Mouse (Mus musculus) forebrain, embryonic 14.5 days (tissue): ENCODE results near the gene Cirbp. TPM values are rescaled to one million over a fixed set of nuclear protein-coding genes. Genes with fewer than 3 reads are reported as not detected.

Source experiments
- ATAC-seq: fragments of 200-750 bp; cut with Nextera tagmentation; 2 replicates; pipeline ENCODE4 v1.8.0; 2017; ENCODE audit warnings: mild to moderate bottlenecking, moderate library complexity
- DNase-seq: peaks from one replicate; pipeline ENCODE4 v3.0.0-alpha.2; 2015; ENCODE audit warnings: low spot score
- H3K27ac ChIP-seq: fragments of 300-500 bp; sonication (generic); 2 replicates; pipeline ENCODE4 v1.5.1; 2014; ENCODE audit warnings: low read depth, mild to moderate bottlenecking, control low read depth, low read length, moderate library complexity
- H3K27me3 ChIP-seq: fragments of 300-500 bp; sonication (generic); replicated peaks from 2 replicates; pipeline ENCODE4 v1.6.1; 2014; ENCODE audit warnings: low read length, control low read depth, mixed read lengths; ENCODE audit not compliant: control insufficient read depth, insufficient read depth
- H3K36me3 ChIP-seq: fragments of 300-500 bp; sonication (generic); 2 replicates; pipeline ENCODE4 v1.6.1; 2014; ENCODE audit warnings: low read length, control low read depth; ENCODE audit not compliant: control insufficient read depth, insufficient read depth
- H3K4me1 ChIP-seq: fragments of 300-500 bp; sonication (generic); 2 replicates; pipeline ENCODE4 v1.6.1; 2014; ENCODE audit warnings: antibody characterized with exemption, low read length, control low read depth; ENCODE audit not compliant: control insufficient read depth, insufficient read depth
- H3K4me2 ChIP-seq: fragments of 300-500 bp; sonication (generic); 2 replicates; pipeline ENCODE4 v1.6.1; 2014; ENCODE audit warnings: mild to moderate bottlenecking, control low read depth, low read length
- H3K4me3 ChIP-seq: fragments of 300-500 bp; sonication (generic); 2 replicates; pipeline ENCODE4 v1.5.1; 2014; ENCODE audit warnings: low read depth, low read length, control low read depth
- H3K9ac ChIP-seq: fragments of 300-500 bp; sonication (generic); 2 replicates; pipeline ENCODE4 v1.6.1; 2014; ENCODE audit warnings: mild to moderate bottlenecking, low read length, control low read depth, moderate library complexity
- H3K9me3 ChIP-seq: fragments of 300-500 bp; sonication (generic); replicated peaks from 2 replicates; pipeline ENCODE4 v1.6.1; 2016; ENCODE audit warnings: low read length, control low read depth, mixed read lengths; ENCODE audit not compliant: control insufficient read depth
- WGBS: fragments of 180-500 bp; shearing (Covaris S2); extraction: QIAGEN DNeasy Blood & Tissue Kit; methylation state at CpG from one replicate; pipeline ENCODE4 v1.1.7; 2014; 5-methylcytosine and 5-hydroxymethylcytosine counted together
- polyA plus RNA-seq: library from polyadenylated mRNA; unstranded; fragments of >200 nt; fragmentation: Nextera tagmentation; extraction: Ambion mirVana; gene quantifications from 2 replicates; pipeline ENCODE4 v1.2.1, GENCODE M21; 2014

The Cirbp gene
- polyA plus RNA-seq, 1 experiment from 2014 or later, result 266 TPM

- Histone ChIP-seq H3K9ac (peak overlapping the region; percentile 54), H3K27ac (peak overlapping the region; percentile 84), H3K4me1 (peaks cover 23% of the 10 kb centered on the region), H3K4me3 (peak overlapping the region; percentile 81), H3K36me3 (peaks cover 26% of the 10 kb centered on the region), H3K27me3 (0 out of 2 replicates have a peak, but pooled peaks cover 5% of the 10 kb centered on the region), H3K4me2 (peak overlapping the region; percentile 95), H3K9me3 (no peaks in the 10 kb centered on the region)
- WGBS, result under 1% methylated on average over 29 of the region's 29 CpGs
- DNase-seq (peak; percentile 96), ATAC-seq (peak; percentile 62)
Observed at GRCm38 (mm10) chr10:80141243-80141642, 24.5 kb upstream of the Cirbp start.

GRCm38 (mm10) chr10:80141786-80142529, 23.8 kb upstream of the Cirbp start:
- ATAC-seq, result peak; percentile 88
- Histone ChIP-seq H3K9me3 (no peaks in the 10 kb centered on the region), H3K9ac (peak overlapping the region; percentile 90), H3K36me3 (peaks cover 33% of the 10 kb centered on the region), H3K4me3 (peak overlapping the region; percentile 81), H3K4me1 (peaks cover 15% of the 10 kb centered on the region), H3K27me3 (no peaks in the 10 kb centered on the region), H3K4me2 (peak overlapping the region; percentile 95), H3K27ac (peak overlapping the region; percentile 84)
- DNase-seq, result peak; percentile 100
- WGBS, result 1% methylated on average over 43 of the region's 43 CpGs

- H3K36me3 ChIP-seq, result peaks cover 33% of the 10 kb centered on the region
- peaks cover 13% of the 10 kb centered on the region for H3K4me1 ChIP-seq
- H3K27ac ChIP-seq, result peak overlapping the region; percentile 84; the same call in 1 of the 2 replicates
- peak overlapping the region; percentile 95 for H3K4me2 ChIP-seq
- H3K27me3 ChIP-seq, result no peaks in the 10 kb centered on the region
- H3K4me3 ChIP-seq, result peak overlapping the region; percentile 81
- 0% methylated on average over 15 of the region's 15 CpGs for WGBS
- peak overlapping the region; percentile 90 for H3K9ac ChIP-seq
- DNase-seq (no peak), ATAC-seq (no peak)
- no peaks in the 10 kb centered on the region for H3K9me3 ChIP-seq
Observed at GRCm38 (mm10) chr10:80142530-80142925, 23.3 kb upstream of the Cirbp start.

- DNase-seq (no peak), ATAC-seq (no peak)
- Histone ChIP-seq H3K4me2 (no peak overlapping the region), H3K4me1 (peaks cover 8% of the 10 kb centered on the region), H3K27ac (no peak overlapping the region), H3K36me3 (peaks cover 33% of the 10 kb centered on the region), H3K27me3 (no peaks in the 10 kb centered on the region), H3K4me3 (no peak overlapping the region), H3K9me3 (no peaks in the 10 kb centered on the region), H3K9ac (no peak overlapping the region)
- 94% methylated on average over 7 of the region's 7 CpGs for WGBS
Observed at GRCm38 (mm10) chr10:80143664-80144063, 22.1 kb upstream of the Cirbp start.

- ATAC-seq (no peak), DNase-seq (no peak)
- no peak overlapping the region for H3K4me2 ChIP-seq
- no peak overlapping the region for H3K9ac ChIP-seq
- H3K4me1 ChIP-seq, result peaks cover 8% of the 10 kb centered on the region
- H3K4me3 ChIP-seq, result no peak overlapping the region
- peaks cover 33% of the 10 kb centered on the region for H3K36me3 ChIP-seq
- H3K27me3 ChIP-seq, result no peaks in the 10 kb centered on the region
- WGBS, result 92% methylated on average over 12 of the region's 12 CpGs
- no peak overlapping the region for H3K27ac ChIP-seq
- no peaks in the 10 kb centered on the region for H3K9me3 ChIP-seq
Observed at GRCm38 (mm10) chr10:80144159-80144558, 21.6 kb upstream of the Cirbp start.

- Histone ChIP-seq H3K9me3 (no peaks in the 10 kb centered on the region), H3K4me2 (no peak overlapping the region), H3K27ac (no peak overlapping the region), H3K27me3 (no peaks in the 10 kb centered on the region), H3K36me3 (peaks cover 37% of the 10 kb centered on the region), H3K4me1 (peaks cover 8% of the 10 kb centered on the region), H3K4me3 (no peak overlapping the region), H3K9ac (no peak overlapping the region)
- DNase-seq, result peak; percentile 74
- no peak for ATAC-seq
- WGBS, result 74% methylated on average over 20 of the region's 20 CpGs
Observed at GRCm38 (mm10) chr10:80144864-80145838, 20.6 kb upstream of the Cirbp start.

DNA sequence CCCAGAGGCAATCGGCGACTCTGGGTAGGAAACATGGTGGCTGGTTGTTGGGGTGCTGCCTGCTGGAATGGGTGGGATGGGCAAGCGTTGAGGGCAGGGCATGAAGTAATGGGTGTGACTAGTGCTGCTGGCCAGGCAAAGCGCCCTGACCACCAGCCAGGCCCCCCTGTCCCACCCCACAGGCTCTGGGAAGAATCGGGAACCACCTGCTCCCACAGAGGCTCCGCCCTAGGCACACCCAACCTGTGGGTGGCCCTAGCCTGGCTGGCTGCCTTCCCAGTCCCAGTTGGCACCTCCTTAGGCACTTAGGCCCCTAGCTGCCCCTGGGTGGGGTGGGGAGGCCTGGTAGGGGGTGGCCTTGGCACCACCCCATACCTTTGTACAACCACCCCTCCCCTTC, 19.9 kb upstream of the Cirbp start:
- Histone ChIP-seq H3K36me3 (peaks cover 37% of the 10 kb centered on the region), H3K27ac (no peak overlapping the region), H3K4me3 (no peak overlapping the region), H3K9ac (0 out of 2 replicates have a peak overlapping the region, but pooled peaks have one; percentile 1), H3K9me3 (no peaks in the 10 kb centered on the region), H3K4me2 (no peak overlapping the region), H3K27me3 (no peaks in the 10 kb centered on the region), H3K4me1 (peaks cover 8% of the 10 kb centered on the region)
- ATAC-seq (no peak), DNase-seq (no peak)
- WGBS, result 82% methylated on average over 5 of the region's 6 CpGs

DNA sequence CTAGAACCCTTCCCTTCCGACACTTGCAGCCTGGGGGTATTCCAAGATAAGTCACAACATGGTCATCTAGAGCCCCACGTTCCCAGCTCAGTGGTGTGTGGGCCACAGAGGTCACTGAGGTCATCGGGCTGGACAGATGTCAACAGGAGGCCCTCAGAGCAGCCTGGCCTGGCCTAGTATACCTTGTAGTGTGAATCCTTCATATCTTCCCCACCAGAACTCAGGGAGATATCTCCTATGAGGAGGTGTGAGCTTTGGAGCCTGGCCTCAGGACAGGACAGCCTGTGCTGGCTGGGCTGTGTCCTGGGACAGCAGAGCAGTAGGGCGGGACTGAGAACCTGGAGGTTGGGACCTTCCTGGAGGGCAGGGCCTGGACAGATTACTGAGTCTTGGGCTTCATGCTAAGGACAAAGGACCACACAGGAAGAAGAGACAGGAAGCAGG, 19.2 kb upstream of the Cirbp start:
- no peak overlapping the region for H3K4me2 ChIP-seq
- peaks cover 44% of the 10 kb centered on the region for H3K36me3 ChIP-seq
- H3K27me3 ChIP-seq, result no peaks in the 10 kb centered on the region
- no peak for DNase-seq
- H3K9me3 ChIP-seq, result no peaks in the 10 kb centered on the region
- H3K4me1 ChIP-seq, result peaks cover 6% of the 10 kb centered on the region
- 87% methylated on average over 4 of the region's 4 CpGs for WGBS
- ATAC-seq, result no peak
- H3K4me3 ChIP-seq, result no peak overlapping the region
- H3K9ac ChIP-seq, result no peak overlapping the region
- no peak overlapping the region for H3K27ac ChIP-seq
